Mouse (Mus musculus): ENCODE measurements at regions not wholly inside any gene's neighbourhood (a gene's known extent, or its start where the extent isn't known, plus 50 kb on each side); places are given as distances from the start of the nearest gene placed in this dataset.

- Histone ChIP-seq H3K4me1 (ENCODE audit: control insufficient read depth, insufficient read depth, low read length) (peaks cover 17% of the 10 kb centered on the region), H3K36me3 (ENCODE audit: control insufficient read depth, insufficient read depth, low read length) (no peaks in the 10 kb centered on the region), H3K4me3 (replicated peaks; ENCODE audit: low read length) (no peak overlapping the region), H3K27ac (replicated peaks; ENCODE audit: low read depth, low read length) (no peak overlapping the region), H3K9ac (ENCODE audit: low read depth, low read length, severe bottlenecking) (no peak overlapping the region), H3K4me2 (replicated peaks; ENCODE audit: low read depth, low read length, severe bottlenecking) (no peak overlapping the region), H3K9me3 (ENCODE audit: control insufficient read depth, low read length) (no peaks in the 10 kb centered on the region), H3K27me3 (ENCODE audit: control insufficient read depth, insufficient read depth, low read length) (no peaks in the 10 kb centered on the region)
- ATAC-seq (ENCODE audit: low FRiP score, low read depth) (no peak), DNase-seq (ENCODE audit: low spot score) (no peak)
- WGBS = 77% methylated on average over 8 of the region's 8 CpGs
- no peak for TF ChIP-seq POLR2A (IDR thresholded peaks at IDR 0.05; ENCODE audit: borderline replicate concordance, extremely low read depth, insufficient read depth, insufficient read length)
Measured at GRCm38 (mm10) chr12:69486903-69487302, 95.9 kb downstream of the Vcpkmt start.

DNA sequence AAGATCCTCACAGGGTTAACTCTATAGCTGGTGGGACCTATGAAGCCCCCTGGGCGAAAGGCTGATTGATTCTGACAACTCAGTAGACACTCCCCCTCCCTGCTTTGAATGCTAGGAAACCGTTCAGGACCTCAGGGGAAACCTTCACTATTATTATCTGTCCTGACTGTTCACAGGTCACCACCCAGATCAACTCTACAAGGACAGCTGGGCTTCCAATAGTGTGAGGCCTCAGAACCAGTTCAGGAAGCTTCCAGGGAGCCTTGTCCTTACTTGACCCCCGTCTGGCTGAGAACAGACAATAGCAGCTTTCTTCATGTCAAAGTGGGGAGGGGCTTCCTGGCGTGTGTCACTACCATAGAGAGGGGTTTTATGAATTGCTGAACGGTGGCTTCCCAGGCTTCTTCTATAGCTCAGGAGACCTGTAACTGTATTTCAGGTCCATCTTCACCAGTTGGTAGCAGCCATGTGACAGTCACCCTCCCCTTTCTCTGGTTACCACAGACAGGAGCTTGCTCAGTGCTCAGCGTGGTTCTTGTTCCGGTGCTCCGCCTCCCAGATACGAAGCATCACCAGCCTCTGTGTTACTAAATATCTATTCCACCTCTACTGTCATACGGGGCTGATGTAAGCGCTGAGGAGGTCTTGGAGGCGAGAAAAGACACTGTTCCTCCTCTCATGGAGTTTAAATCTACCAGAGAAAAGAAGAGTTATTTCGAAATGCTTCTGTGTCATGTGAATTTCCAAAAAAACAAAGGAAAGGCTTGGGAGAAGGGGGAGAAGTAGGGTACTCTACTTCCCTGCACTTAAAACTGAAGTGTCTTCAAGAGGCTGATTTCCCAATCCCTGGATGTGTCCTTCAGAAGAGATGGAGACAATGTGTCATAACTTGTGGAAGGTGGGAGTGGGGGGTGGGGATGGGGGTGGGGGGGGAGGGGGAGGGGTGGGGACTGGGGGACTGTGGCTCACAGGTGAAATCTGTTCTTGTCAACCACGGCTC is 96.9 kb downstream of the Vcpkmt start:
- WGBS = 40% methylated on average over 14 of the region's 14 CpGs
- TF ChIP-seq POLR2A (IDR thresholded peaks at IDR 0.05; ENCODE audit: borderline replicate concordance, extremely low read depth, insufficient read depth, insufficient read length) = no peak
- no peak overlapping the region for H3K27ac ChIP-seq (replicated peaks; ENCODE audit: low read depth, low read length)
- ATAC-seq (ENCODE audit: low FRiP score, low read depth) (peak; percentile 14; the same call in 1 of the 2 replicates), DNase-seq (ENCODE audit: low spot score) (no peak)
- H3K36me3 ChIP-seq (ENCODE audit: control insufficient read depth, insufficient read depth, low read length) = no peaks in the 10 kb centered on the region
- H3K4me1 ChIP-seq (ENCODE audit: control insufficient read depth, insufficient read depth, low read length) = peaks cover 22% of the 10 kb centered on the region
- no peak overlapping the region for H3K4me3 ChIP-seq (replicated peaks; ENCODE audit: low read length)
- no peak overlapping the region for H3K9ac ChIP-seq (ENCODE audit: low read depth, low read length, severe bottlenecking)
- H3K9me3 ChIP-seq (ENCODE audit: control insufficient read depth, low read length) = no peaks in the 10 kb centered on the region
- no peaks in the 10 kb centered on the region for H3K27me3 ChIP-seq (ENCODE audit: control insufficient read depth, insufficient read depth, low read length)
- H3K4me2 ChIP-seq (replicated peaks; ENCODE audit: low read depth, low read length, severe bottlenecking) = no peak overlapping the region

DNA sequence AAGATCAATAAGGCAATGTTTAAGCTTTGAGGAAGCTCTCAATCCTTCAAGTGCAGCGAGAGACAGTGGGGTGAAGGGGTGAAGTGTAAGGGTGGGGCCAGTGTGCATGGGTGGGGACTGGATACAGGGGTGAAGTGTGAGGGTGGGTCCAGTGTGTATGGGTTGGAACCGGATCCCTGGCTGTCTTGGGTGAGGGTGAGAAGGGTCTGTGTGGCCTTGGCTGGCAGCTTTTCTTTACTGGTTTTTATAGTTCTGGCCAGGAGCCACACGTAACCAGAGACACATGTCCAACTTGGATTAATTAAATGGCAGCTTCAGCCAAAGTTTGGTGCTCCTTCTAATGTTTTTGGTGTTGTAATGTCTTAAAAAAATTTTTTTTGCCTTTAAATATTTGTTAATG is 101.4 kb downstream of the Vcpkmt start:
- WGBS = 26% methylated on average over 3 of the region's 3 CpGs
- peak; percentile 82 for DNase-seq (ENCODE audit: low spot score)
- Histone ChIP-seq H3K4me3 (replicated peaks; ENCODE audit: low read length) (no peak overlapping the region), H3K4me2 (replicated peaks; ENCODE audit: low read depth, low read length, severe bottlenecking) (no peak overlapping the region), H3K9ac (ENCODE audit: low read depth, low read length, severe bottlenecking) (no peak overlapping the region), H3K27ac (replicated peaks; ENCODE audit: low read depth, low read length) (no peak overlapping the region; the same call in 1 of the 2 replicates), H3K9me3 (ENCODE audit: control insufficient read depth, low read length) (no peaks in the 10 kb centered on the region), H3K36me3 (ENCODE audit: control insufficient read depth, insufficient read depth, low read length) (no peaks in the 10 kb centered on the region), H3K4me1 (ENCODE audit: control insufficient read depth, insufficient read depth, low read length) (peaks cover 34% of the 10 kb centered on the region), H3K27me3 (ENCODE audit: control insufficient read depth, insufficient read depth, low read length) (no peaks in the 10 kb centered on the region)
- TF ChIP-seq POLR2A (IDR thresholded peaks at IDR 0.05; ENCODE audit: borderline replicate concordance, extremely low read depth, insufficient read depth, insufficient read length) = no peak
- peak; percentile 79 for ATAC-seq (ENCODE audit: low FRiP score, low read depth)

DNA sequence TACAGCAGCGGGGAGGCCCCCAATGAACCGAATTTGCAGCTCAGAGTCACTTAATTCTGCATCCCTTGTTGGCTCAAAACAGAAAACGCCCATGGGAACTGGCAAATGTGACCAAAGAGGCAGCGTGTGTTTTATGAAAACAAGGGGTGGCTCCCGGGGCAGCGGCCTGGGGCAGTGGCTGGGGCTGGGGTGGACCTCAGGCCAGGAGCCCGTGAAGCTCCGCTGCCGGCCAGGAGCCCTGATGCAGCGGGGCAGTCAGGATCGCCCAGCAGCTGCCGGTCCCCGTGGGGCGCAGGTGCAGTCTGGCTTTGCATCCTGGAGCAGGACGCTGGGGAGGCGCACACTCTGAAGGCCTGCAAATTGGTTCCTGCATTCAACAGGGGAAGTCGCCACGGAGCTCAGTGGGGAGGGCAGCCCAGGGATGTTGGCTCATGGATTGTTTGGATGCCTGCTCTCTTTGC is 104.4 kb upstream of the Gm9887 start:
- H3K9me3 ChIP-seq (ENCODE audit: control insufficient read depth, low read length) = no peaks in the 10 kb centered on the region
- H3K9ac ChIP-seq (ENCODE audit: low read depth, low read length, severe bottlenecking) = peak overlapping the region; percentile 41; the same call in 1 of the 2 replicates
- DNase-seq (ENCODE audit: low spot score) (no peak), ATAC-seq (ENCODE audit: low FRiP score, low read depth) (no peak)
- H3K4me3 ChIP-seq (replicated peaks; ENCODE audit: low read length) = no peak overlapping the region
- H3K36me3 ChIP-seq (ENCODE audit: control insufficient read depth, insufficient read depth, low read length) = no peaks in the 10 kb centered on the region
- H3K27ac ChIP-seq (replicated peaks; ENCODE audit: low read depth, low read length) = peak overlapping the region; percentile 92
- no peaks in the 10 kb centered on the region for H3K27me3 ChIP-seq (ENCODE audit: control insufficient read depth, insufficient read depth, low read length)
- no peak for TF ChIP-seq POLR2A (IDR thresholded peaks at IDR 0.05; ENCODE audit: borderline replicate concordance, extremely low read depth, insufficient read depth, insufficient read length)
- H3K4me1 ChIP-seq (ENCODE audit: control insufficient read depth, insufficient read depth, low read length) = peaks cover 57% of the 10 kb centered on the region
- 9% methylated on average over 18 of the region's 18 CpGs for WGBS
- peak overlapping the region; percentile 35 for H3K4me2 ChIP-seq (replicated peaks; ENCODE audit: low read depth, low read length, severe bottlenecking)

GRCm38 (mm10) chr12:69476131-69476530 is 103.9 kb upstream of the Gm9887 start:
- no peaks in the 10 kb centered on the region for H3K9me3 ChIP-seq (ENCODE audit: control insufficient read depth, low read length)
- no peak overlapping the region for H3K4me3 ChIP-seq (replicated peaks; ENCODE audit: low read length)
- H3K36me3 ChIP-seq (ENCODE audit: control insufficient read depth, insufficient read depth, low read length) = no peaks in the 10 kb centered on the region
- WGBS = 69% methylated on average over 4 of the region's 4 CpGs
- H3K9ac ChIP-seq (ENCODE audit: low read depth, low read length, severe bottlenecking) = no peak overlapping the region
- peaks cover 54% of the 10 kb centered on the region for H3K4me1 ChIP-seq (ENCODE audit: control insufficient read depth, insufficient read depth, low read length)
- no peak for TF ChIP-seq POLR2A (IDR thresholded peaks at IDR 0.05; ENCODE audit: borderline replicate concordance, extremely low read depth, insufficient read depth, insufficient read length)
- H3K4me2 ChIP-seq (replicated peaks; ENCODE audit: low read depth, low read length, severe bottlenecking) = peak overlapping the region; percentile 35; the same call in 1 of the 2 replicates
- no peak for ATAC-seq (ENCODE audit: low FRiP score, low read depth)
- no peaks in the 10 kb centered on the region for H3K27me3 ChIP-seq (ENCODE audit: control insufficient read depth, insufficient read depth, low read length)
- H3K27ac ChIP-seq (replicated peaks; ENCODE audit: low read depth, low read length) = peak overlapping the region; percentile 92
- DNase-seq (ENCODE audit: low spot score) = no peak

Data from limb, embryonic 14.5 days (tissue).